Mouse (Mus musculus): Measurements from ENCODE around the gene Ccdc7a.

Gene Ccdc7a

GRCm38 (mm10) chr8:128685507-128686428 is 379.5 kb downstream of the Ccdc7a start, which contains the start of gene Itgb1:
Itgb1 (plus strand) TSS chr8:128685654.
- DNase-seq = peak; percentile 95 to 97

- no peak for DNase-seq
Observed at GRCm38 (mm10) chr8:128684609-128685506, 380.5 kb downstream of the Ccdc7a start.

All from lung, adult 18-20 months (tissue).